Mouse (Mus musculus) liver, embryonic 12.5 days (tissue): ENCODE data around the gene Odaph. TPM values are rescaled to one million over a fixed set of nuclear protein-coding genes. Genes with fewer than 3 reads are reported as not detected.
"Not testable (repeated sequence)": the region's sequence is repeated elsewhere in the genome, so short reads cannot be mapped to it uniquely, and the experiment has no call there.

Experiments
- ATAC-seq: fragments of 200-750 bp; cut with Nextera tagmentation; 2 replicates; pipeline ENCODE4 v1.8.0; 2017; ENCODE audit warnings: moderate number of reproducible peaks, mild to moderate bottlenecking, moderate library complexity
- H3K27ac ChIP-seq: fragments of 300-500 bp; sonication (generic); 2 replicates; pipeline ENCODE4 v1.5.1; 2016; ENCODE audit warnings: mild to moderate bottlenecking
- H3K27me3 ChIP-seq: fragments of 300-500 bp; sonication (generic); replicated peaks from 2 replicates; pipeline ENCODE4 v1.6.1; 2016; ENCODE audit warnings: mild to moderate bottlenecking, moderate library complexity
- H3K36me3 ChIP-seq: fragments of 300-500 bp; sonication (generic); 2 replicates; pipeline ENCODE4 v1.6.1; 2016; ENCODE audit warnings: mild to moderate bottlenecking, moderate library complexity
- H3K4me1 ChIP-seq: fragments of 300-500 bp; sonication (generic); 2 replicates; pipeline ENCODE4 v1.6.1; 2016
- H3K4me2 ChIP-seq: fragments of 300-500 bp; sonication (generic); 2 replicates; pipeline ENCODE4 v1.6.1; 2016; ENCODE audit warnings: mild to moderate bottlenecking, moderate library complexity
- H3K4me3 ChIP-seq: fragments of 300-500 bp; sonication (generic); 2 replicates; pipeline ENCODE4 v1.5.1; 2016; ENCODE audit warnings: mild to moderate bottlenecking, moderate library complexity
- H3K9ac ChIP-seq: fragments of 300-500 bp; sonication (generic); 2 replicates; pipeline ENCODE4 v1.6.1; 2016; ENCODE audit warnings: mild to moderate bottlenecking, moderate library complexity
- H3K9me3 ChIP-seq: fragments of 300-500 bp; sonication (generic); replicated peaks from 2 replicates; pipeline ENCODE4 v1.6.1; 2016; ENCODE audit warnings: mild to moderate bottlenecking, moderate library complexity
- WGBS: fragments of 180-500 bp; shearing (Covaris S2); methylation state at CpG from one replicate; pipeline ENCODE4 v1.1.7; 2016; ENCODE audit not compliant: insufficient replicate concordance; 5-methylcytosine and 5-hydroxymethylcytosine counted together
- polyA plus RNA-seq: library from polyadenylated mRNA; unstranded; fragments of >200 nt; fragmentation: Nextera tagmentation; extraction: Ambion mirVana; gene quantifications from 2 replicates; pipeline ENCODE4 v1.2.1, GENCODE M21; 2016

Gene Odaph
- polyA plus RNA-seq = not detected in 2 replicates

GRCm38 (mm10) chr5:91987236-91987635 is at the start of gene Odaph:
Odaph (plus strand) TSS chr5:91987475.
- Histone ChIP-seq H3K27me3 (no peaks in the 10 kb centered on the region), H3K27ac (no peak within 1 kb of the TSS), H3K4me3 (no peak within 1 kb of the TSS), H3K4me2 (no peak within 1 kb of the TSS), H3K9me3 (no peaks in the 10 kb centered on the region), H3K36me3 (no peaks in the 10 kb centered on the region), H3K9ac (no peak within 1 kb of the TSS), H3K4me1 (no peaks in the 10 kb centered on the region)
- WGBS = 60% methylated on average over 4 of the region's 4 CpGs
- ATAC-seq = no peak

GRCm38 (mm10) chr5:91945609-91946008 is 41.7 kb upstream of the Odaph start:
- H3K9ac ChIP-seq, ATAC-seq, H3K4me3 ChIP-seq, H3K4me1 ChIP-seq, H3K4me2 ChIP-seq, H3K9me3 ChIP-seq, H3K27me3 ChIP-seq, H3K27ac ChIP-seq: not testable (repeated sequence)
- H3K36me3 ChIP-seq = peaks cover 62% of the 10 kb centered on the region
- WGBS = 100% methylated on average over 1 of the region's 1 CpGs

GRCm38 (mm10) chr5:91947008-91947407 is 40.3 kb upstream of the Odaph start:
- WGBS = 89% methylated on average over 4 of the region's 4 CpGs
- no peaks in the 10 kb centered on the region for H3K4me1 ChIP-seq
- H3K9ac ChIP-seq = no peak overlapping the region
- H3K9me3 ChIP-seq = no peaks in the 10 kb centered on the region
- H3K4me3 ChIP-seq = no peak overlapping the region
- H3K27ac ChIP-seq = no peak overlapping the region
- H3K27me3 ChIP-seq = no peaks in the 10 kb centered on the region
- no peak overlapping the region for H3K4me2 ChIP-seq
- no peak for ATAC-seq
- peaks cover 76% of the 10 kb centered on the region for H3K36me3 ChIP-seq

- Histone ChIP-seq H3K27me3 (no peaks in the 10 kb centered on the region), H3K27ac (no peak overlapping the region), H3K4me2 (no peak overlapping the region), H3K36me3 (peaks cover 92% of the 10 kb centered on the region), H3K4me3 (no peak overlapping the region), H3K9ac (no peak overlapping the region), H3K4me1 (no peaks in the 10 kb centered on the region), H3K9me3 (no peaks in the 10 kb centered on the region)
- no peak for ATAC-seq
- 90% methylated on average over 7 of the region's 7 CpGs for WGBS
Observed at GRCm38 (mm10) chr5:91949441-91949840, 37.8 kb upstream of the Odaph start.

GRCm38 (mm10) chr5:91951404-91951803 is 35.9 kb upstream of the Odaph start:
- Histone ChIP-seq H3K9ac (no peak overlapping the region), H3K27me3 (no peaks in the 10 kb centered on the region), H3K4me1 (no peaks in the 10 kb centered on the region), H3K9me3 (no peaks in the 10 kb centered on the region), H3K4me3 (no peak overlapping the region), H3K4me2 (no peak overlapping the region), H3K27ac (no peak overlapping the region), H3K36me3 (peaks cover 89% of the 10 kb centered on the region)
- no peak for ATAC-seq

- no peak overlapping the region for H3K4me3 ChIP-seq
- peaks cover 48% of the 10 kb centered on the region for H3K4me1 ChIP-seq
- H3K9ac ChIP-seq = no peak overlapping the region
- H3K27ac ChIP-seq = no peak overlapping the region
- H3K27me3 ChIP-seq = no peaks in the 10 kb centered on the region
- H3K36me3 ChIP-seq = peaks cover 61% of the 10 kb centered on the region
- H3K4me2 ChIP-seq = no peak overlapping the region
- WGBS = 70% methylated on average over 3 of the region's 3 CpGs
- ATAC-seq = no peak
- no peaks in the 10 kb centered on the region for H3K9me3 ChIP-seq
Observed at GRCm38 (mm10) chr5:91956991-91957760, 30.1 kb upstream of the Odaph start.

DNA sequence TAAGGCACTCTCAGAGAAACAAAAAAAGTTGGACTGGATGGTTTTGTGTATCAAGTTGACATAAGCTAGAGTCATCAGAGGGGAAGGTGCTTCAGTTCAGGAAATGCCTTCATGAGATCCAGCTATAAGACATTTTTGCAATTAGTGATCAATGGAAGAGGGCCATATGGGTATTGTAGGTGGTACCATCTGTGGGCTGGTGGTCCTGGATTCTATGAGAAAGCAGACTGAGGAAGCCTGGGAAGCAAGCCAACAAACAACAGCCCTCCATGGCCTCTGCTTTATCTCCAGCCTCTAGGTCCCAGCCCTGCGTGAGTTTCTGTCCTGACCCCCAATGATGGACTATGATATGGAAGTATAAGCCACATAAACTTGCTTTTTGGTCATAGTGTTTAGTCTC is 28.2 kb upstream of the Odaph start:
- peak overlapping the region; percentile 33 for H3K4me2 ChIP-seq
- H3K27me3 ChIP-seq = no peaks in the 10 kb centered on the region
- WGBS = 39% methylated on average over 1 of the region's 1 CpGs
- peak overlapping the region; percentile 47 for H3K27ac ChIP-seq
- H3K4me3 ChIP-seq = no peak overlapping the region
- ATAC-seq = no peak
- H3K9ac ChIP-seq = no peak overlapping the region
- peaks cover 56% of the 10 kb centered on the region for H3K4me1 ChIP-seq
- H3K9me3 ChIP-seq = no peaks in the 10 kb centered on the region
- peaks cover 44% of the 10 kb centered on the region for H3K36me3 ChIP-seq

- WGBS = 84% methylated on average over 1 of the region's 1 CpGs
- no peak for ATAC-seq
- Histone ChIP-seq H3K4me2 (peak overlapping the region; percentile 76), H3K4me3 (peak overlapping the region; percentile 80), H3K27ac (peak overlapping the region; percentile 96), H3K4me1 (peaks cover 58% of the 10 kb centered on the region), H3K36me3 (peaks cover 35% of the 10 kb centered on the region), H3K9me3 (no peaks in the 10 kb centered on the region), H3K27me3 (no peaks in the 10 kb centered on the region), H3K9ac (peak overlapping the region; percentile 87)
Observed at GRCm38 (mm10) chr5:91959986-91960385, 27.3 kb upstream of the Odaph start.

GRCm38 (mm10) chr5:91960606-91961254 is 26.5 kb upstream of the Odaph start:
- no peaks in the 10 kb centered on the region for H3K9me3 ChIP-seq
- H3K27ac ChIP-seq = peak overlapping the region; percentile 96
- H3K9ac ChIP-seq = peak overlapping the region; percentile 87
- peaks cover 35% of the 10 kb centered on the region for H3K36me3 ChIP-seq
- peak overlapping the region; percentile 76 for H3K4me2 ChIP-seq
- peak; percentile 69 for ATAC-seq
- H3K4me1 ChIP-seq = peaks cover 58% of the 10 kb centered on the region
- no peaks in the 10 kb centered on the region for H3K27me3 ChIP-seq
- 26% methylated on average over 3 of the region's 3 CpGs for WGBS
- peak overlapping the region; percentile 80 for H3K4me3 ChIP-seq

GRCm38 (mm10) chr5:91961370-91961769 is 25.9 kb upstream of the Odaph start:
- Histone ChIP-seq H3K36me3 (peaks cover 32% of the 10 kb centered on the region), H3K4me3 (peak overlapping the region; percentile 80), H3K9me3 (no peaks in the 10 kb centered on the region), H3K9ac (peak overlapping the region; percentile 87), H3K27me3 (no peaks in the 10 kb centered on the region), H3K4me2 (peak overlapping the region; percentile 76), H3K27ac (peak overlapping the region; percentile 96), H3K4me1 (peaks cover 58% of the 10 kb centered on the region)
- 58% methylated on average over 1 of the region's 1 CpGs for WGBS
- no peak for ATAC-seq

GRCm38 (mm10) chr5:91962259-91962638 is 25.0 kb upstream of the Odaph start:
- no peaks in the 10 kb centered on the region for H3K27me3 ChIP-seq
- no peak for ATAC-seq
- H3K36me3 ChIP-seq = peaks cover 23% of the 10 kb centered on the region
- H3K4me3 ChIP-seq = peak overlapping the region; percentile 80
- H3K9me3 ChIP-seq = no peaks in the 10 kb centered on the region
- WGBS = under 1% methylated on average over 14 of the region's 14 CpGs
- peaks cover 56% of the 10 kb centered on the region for H3K4me1 ChIP-seq
- peak overlapping the region; percentile 76 for H3K4me2 ChIP-seq
- peak overlapping the region; percentile 96 for H3K27ac ChIP-seq
- H3K9ac ChIP-seq = peak overlapping the region; percentile 87

DNA sequence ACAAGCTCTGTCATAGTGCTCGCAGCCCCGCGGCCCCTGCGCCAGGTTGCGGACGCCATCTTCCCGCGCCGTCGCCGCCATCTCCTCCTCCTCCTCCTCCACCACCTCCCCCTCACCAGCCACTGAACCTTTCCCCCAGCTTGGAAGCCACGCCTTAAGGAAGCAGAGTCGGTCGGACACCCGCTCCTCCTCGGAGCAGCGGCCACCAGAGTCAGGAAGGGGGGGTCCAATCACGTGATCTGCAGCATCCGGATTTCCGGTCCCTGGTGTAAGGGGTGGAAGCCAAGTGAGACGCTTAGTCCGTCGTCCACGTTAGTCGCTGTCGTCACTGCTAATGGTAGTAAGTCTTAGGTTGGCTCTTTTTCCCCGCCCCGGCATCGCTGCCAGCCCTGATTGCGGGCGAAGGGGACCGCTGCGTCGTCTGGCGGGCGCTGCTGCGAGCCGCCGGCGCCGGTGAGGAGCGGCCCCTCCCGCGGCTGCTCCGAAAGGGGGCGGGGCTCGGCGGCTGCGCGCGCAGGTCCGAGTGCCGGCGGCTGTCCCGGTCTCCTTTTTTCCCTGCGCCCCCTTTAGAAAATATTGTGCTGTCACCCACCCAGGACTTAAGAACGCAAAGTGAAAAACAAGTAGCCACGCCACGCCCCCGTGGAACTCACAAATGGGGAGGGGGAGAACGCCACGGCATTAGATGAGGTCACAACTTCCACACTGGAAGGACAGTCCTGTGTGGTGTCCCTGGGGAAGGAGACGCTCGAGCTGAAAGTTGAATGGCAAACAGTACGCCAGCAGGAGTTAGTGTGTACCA is 24.4 kb upstream of the Odaph start, which contains the start of gene Rchy1:
Gene Rchy1, minus strand, starts transcription at position 430 of the 802 bp plus-strand sequence.
- ATAC-seq = peak; percentile 92
- Histone ChIP-seq H3K4me3 (peak within 1 kb of the TSS; percentile 80), H3K4me2 (peak within 1 kb of the TSS; percentile 76), H3K27ac (peak within 1 kb of the TSS; percentile 96), H3K9ac (peak within 1 kb of the TSS; percentile 87), H3K9me3 (no peaks in the 10 kb centered on the region), H3K36me3 (peaks cover 18% of the 10 kb centered on the region), H3K27me3 (no peaks in the 10 kb centered on the region), H3K4me1 (peaks cover 50% of the 10 kb centered on the region)
- WGBS = under 1% methylated on average over 65 of the region's 65 CpGs
